Mouse (Mus musculus): ENCODE results near the gene Wnt4. TPM values are rescaled to one million over a fixed set of nuclear protein-coding genes. Genes with fewer than 3 reads are reported as not detected.

The Wnt4 gene
- polyA plus RNA-seq (2016; fragmentation: Nextera tagmentation; extraction: Ambion mirVana) = 0.79 and 0.99 TPM in 2 replicates

- Histone ChIP-seq H3K9me3 (replicated peaks) (no peaks in the 10 kb centered on the region), H3K27me3 (ENCODE audit: low read depth, poor library complexity, severe bottlenecking) (peaks cover 90% of the 10 kb centered on the region), H3K4me3 (peak within 1 kb of the TSS; percentile 69), H3K36me3 (no peaks in the 10 kb centered on the region), H3K27ac (replicated peaks) (peak within 1 kb of the TSS; percentile 81), H3K4me1 (peaks cover 53% of the 10 kb centered on the region)
- WGBS = 9% methylated on average over 45 of the region's 45 CpGs
- DNase-seq (ENCODE audit: low spot score) = no peak
Observed at GRCm38 (mm10) chr4:137277166-137277513, at the start of gene Wnt4. Wnt4 (plus strand) TSS chr4:137277489.

- H3K9me3 ChIP-seq (replicated peaks) = no peaks in the 10 kb centered on the region
- H3K36me3 ChIP-seq = no peaks in the 10 kb centered on the region
- H3K27me3 ChIP-seq (ENCODE audit: low read depth, poor library complexity, severe bottlenecking) = 0 out of 2 replicates have a peak, but pooled peaks cover 7% of the 10 kb centered on the region
- WGBS = 85% methylated on average over 15 of the region's 15 CpGs
- no peak for DNase-seq (ENCODE audit: low spot score)
- no peak overlapping the region for H3K27ac ChIP-seq (replicated peaks)
- H3K4me1 ChIP-seq = peaks cover 49% of the 10 kb centered on the region
- H3K4me3 ChIP-seq = no peak overlapping the region
Observed at GRCm38 (mm10) chr4:137228566-137229115, 48.6 kb upstream of the Wnt4 start.

- no peaks in the 10 kb centered on the region for H3K36me3 ChIP-seq
- no peak overlapping the region for H3K27ac ChIP-seq (replicated peaks)
- DNase-seq (ENCODE audit: low spot score) = no peak
- 0 out of 2 replicates have a peak, but pooled peaks cover 7% of the 10 kb centered on the region for H3K27me3 ChIP-seq (ENCODE audit: low read depth, poor library complexity, severe bottlenecking)
- no peak overlapping the region for H3K4me3 ChIP-seq
- peaks cover 32% of the 10 kb centered on the region for H3K4me1 ChIP-seq
- H3K9me3 ChIP-seq (replicated peaks) = no peaks in the 10 kb centered on the region
- WGBS = 86% methylated on average over 16 of the region's 16 CpGs
Observed at GRCm38 (mm10) chr4:137231494-137232470, 45.5 kb upstream of the Wnt4 start.

- no peaks in the 10 kb centered on the region for H3K36me3 ChIP-seq
- no peaks in the 10 kb centered on the region for H3K9me3 ChIP-seq (replicated peaks)
- 0 out of 2 replicates have a peak, but pooled peaks cover 3% of the 10 kb centered on the region for H3K27me3 ChIP-seq (ENCODE audit: low read depth, poor library complexity, severe bottlenecking)
- peaks cover 13% of the 10 kb centered on the region for H3K4me1 ChIP-seq
- no peak for DNase-seq (ENCODE audit: low spot score)
- no peak overlapping the region for H3K4me3 ChIP-seq
- 73% methylated on average over 5 of the region's 5 CpGs for WGBS
- H3K27ac ChIP-seq (replicated peaks) = no peak overlapping the region
Observed at GRCm38 (mm10) chr4:137233632-137234031, 43.7 kb upstream of the Wnt4 start.

GRCm38 (mm10) chr4:137234444-137234843 lies 42.8 kb upstream of the Wnt4 start:
- Histone ChIP-seq H3K27me3 (ENCODE audit: low read depth, poor library complexity, severe bottlenecking) (no peaks in the 10 kb centered on the region), H3K4me1 (peaks cover 5% of the 10 kb centered on the region; the same call in 1 of the 2 replicates), H3K4me3 (no peak overlapping the region), H3K9me3 (replicated peaks) (peaks cover under 1% of the 10 kb centered on the region; the same call in 1 of the 2 replicates), H3K27ac (replicated peaks) (no peak overlapping the region), H3K36me3 (no peaks in the 10 kb centered on the region)
- 84% methylated on average over 2 of the region's 2 CpGs for WGBS
- DNase-seq (ENCODE audit: low spot score) = no peak

GRCm38 (mm10) chr4:137235368-137235767 lies 41.9 kb upstream of the Wnt4 start:
- Histone ChIP-seq H3K27me3 (ENCODE audit: low read depth, poor library complexity, severe bottlenecking) (no peaks in the 10 kb centered on the region), H3K4me1 (0 out of 2 replicates have a peak, but pooled peaks cover 4% of the 10 kb centered on the region), H3K9me3 (replicated peaks) (peaks cover 10% of the 10 kb centered on the region; the same call in 1 of the 2 replicates), H3K27ac (replicated peaks) (no peak overlapping the region), H3K36me3 (no peaks in the 10 kb centered on the region), H3K4me3 (no peak overlapping the region)
- 66% methylated on average over 9 of the region's 9 CpGs for WGBS
- DNase-seq (ENCODE audit: low spot score) = no peak

- Histone ChIP-seq H3K4me3 (no peak overlapping the region), H3K9me3 (replicated peaks) (peaks cover 5% of the 10 kb centered on the region; the same call in 1 of the 2 replicates), H3K27ac (replicated peaks) (no peak overlapping the region), H3K27me3 (ENCODE audit: low read depth, poor library complexity, severe bottlenecking) (no peaks in the 10 kb centered on the region), H3K4me1 (peaks cover 15% of the 10 kb centered on the region), H3K36me3 (no peaks in the 10 kb centered on the region)
- WGBS = 84% methylated on average over 9 of the region's 9 CpGs
- no peak for DNase-seq (ENCODE audit: low spot score)
Observed at GRCm38 (mm10) chr4:137244883-137245282, 32.4 kb upstream of the Wnt4 start.

GRCm38 (mm10) chr4:137250333-137250732 lies 27.0 kb upstream of the Wnt4 start:
- DNase-seq (ENCODE audit: low spot score) = no peak
- no peak overlapping the region for H3K4me3 ChIP-seq
- H3K27ac ChIP-seq (replicated peaks) = 0 out of 2 replicates have a peak overlapping the region, but pooled peaks have one; percentile 13
- 69% methylated on average over 5 of the region's 5 CpGs for whole genome bisulfite sequencing
- H3K27me3 ChIP-seq (ENCODE audit: low read depth, poor library complexity, severe bottlenecking) = no peaks in the 10 kb centered on the region
- H3K4me1 ChIP-seq = peaks cover 15% of the 10 kb centered on the region
- no peaks in the 10 kb centered on the region for H3K9me3 ChIP-seq (replicated peaks)
- H3K36me3 ChIP-seq = no peaks in the 10 kb centered on the region

GRCm38 (mm10) chr4:137250849-137251248 lies 26.4 kb upstream of the Wnt4 start:
- Histone ChIP-seq H3K9me3 (replicated peaks) (no peaks in the 10 kb centered on the region), H3K27ac (replicated peaks) (0 out of 2 replicates have a peak overlapping the region, but pooled peaks have one; percentile 23), H3K4me1 (peaks cover 15% of the 10 kb centered on the region), H3K27me3 (ENCODE audit: low read depth, poor library complexity, severe bottlenecking) (no peaks in the 10 kb centered on the region), H3K4me3 (no peak overlapping the region), H3K36me3 (no peaks in the 10 kb centered on the region)
- 70% methylated on average over 5 of the region's 5 CpGs for WGBS
- no peak for DNase-seq (ENCODE audit: low spot score)

GRCm38 (mm10) chr4:137253601-137254000 lies 23.7 kb upstream of the Wnt4 start:
- H3K4me1 ChIP-seq = peaks cover 15% of the 10 kb centered on the region
- no peaks in the 10 kb centered on the region for H3K27me3 ChIP-seq (ENCODE audit: low read depth, poor library complexity, severe bottlenecking)
- no peak overlapping the region for H3K27ac ChIP-seq (replicated peaks)
- WGBS = 87% methylated on average over 11 of the region's 11 CpGs
- no peaks in the 10 kb centered on the region for H3K9me3 ChIP-seq (replicated peaks)
- no peak overlapping the region for H3K4me3 ChIP-seq
- no peaks in the 10 kb centered on the region for H3K36me3 ChIP-seq
- no peak for DNase-seq (ENCODE audit: low spot score)

- Histone ChIP-seq H3K27ac (replicated peaks) (no peak overlapping the region), H3K4me1 (peaks cover 12% of the 10 kb centered on the region), H3K4me3 (no peak overlapping the region), H3K36me3 (no peaks in the 10 kb centered on the region), H3K27me3 (ENCODE audit: low read depth, poor library complexity, severe bottlenecking) (no peaks in the 10 kb centered on the region), H3K9me3 (replicated peaks) (no peaks in the 10 kb centered on the region)
- 88% methylated on average over 17 of the region's 17 CpGs for WGBS
- DNase-seq (ENCODE audit: low spot score) = no peak
Observed at GRCm38 (mm10) chr4:137254206-137254976, 22.9 kb upstream of the Wnt4 start.

GRCm38 (mm10) chr4:137255568-137255967 lies 21.7 kb upstream of the Wnt4 start:
- Histone ChIP-seq H3K36me3 (no peaks in the 10 kb centered on the region), H3K9me3 (replicated peaks) (no peaks in the 10 kb centered on the region), H3K27me3 (ENCODE audit: low read depth, poor library complexity, severe bottlenecking) (no peaks in the 10 kb centered on the region), H3K4me3 (no peak overlapping the region), H3K27ac (replicated peaks) (no peak overlapping the region), H3K4me1 (peaks cover 1% of the 10 kb centered on the region; the same call in 1 of the 2 replicates)
- no peak for DNase-seq (ENCODE audit: low spot score)
- 79% methylated on average over 8 of the region's 8 CpGs for whole genome bisulfite sequencing

Measured in midbrain, embryonic 10.5 days (tissue).